Mouse (Mus musculus): ENCODE results near the gene Aim2.

GRCm38 (mm10) chr1:173367356-173368046 lies 16.8 kb downstream of the Aim2 start, which contains the start of gene Cadm3:
- TF ChIP-seq MYOD1 (IDR thresholded peaks at IDR 0.05; ENCODE audit: control insufficient read depth, insufficient read length, low read depth) (no peak), CTCF (IDR thresholded peaks at IDR 0.05; ENCODE audit: control insufficient read depth, insufficient read depth, insufficient read length) (no peak), USF1 (IDR thresholded peaks at IDR 0.05; ENCODE audit: low read depth) (no peak), MYOG (IDR thresholded peaks at IDR 0.05; ENCODE audit: control insufficient read depth, extremely low read depth, insufficient read length) (no peak), MAX (IDR thresholded peaks at IDR 0.05) (no peak)
